Mouse (Mus musculus): ENCODE measurements around the gene Nudcd3. TPM values are rescaled to one million over a fixed set of nuclear protein-coding genes. Genes with fewer than 3 reads are reported as not detected.

Nudcd3 gene
- polyA plus RNA-seq, 1 experiment from 2014 or later: 37.4 TPM

- WGBS: 6% methylated on average over 30 of the region's 30 CpGs
- peaks cover 27% of the 10 kb centered on the region for H3K4me1 ChIP-seq
- peaks cover 95% of the 10 kb centered on the region for H3K27me3 ChIP-seq (ENCODE audit: insufficient read depth, poor library complexity, severe bottlenecking)
These were observed 135.8 kb downstream of the Nudcd3 start for GRCm38 (mm10) chr11:6064215-6065045.

GRCm38 (mm10) chr11:6063501-6064214, 136.6 kb downstream of the Nudcd3 start:
- DNase-seq (ENCODE audit: low spot score): no peak
- Histone ChIP-seq H3K4me1 (peaks cover 27% of the 10 kb centered on the region), H3K27ac (no peak overlapping the region), H3K4me3 (peak overlapping the region; percentile 70), H3K9me3 (no peaks in the 10 kb centered on the region), H3K27me3 (ENCODE audit: insufficient read depth, poor library complexity, severe bottlenecking) (peaks cover 95% of the 10 kb centered on the region), H3K36me3 (no peaks in the 10 kb centered on the region)
- 42% methylated on average over 17 of the region's 17 CpGs for WGBS

More at GRCm38 (mm10) chr11:6064215-6065045, 135.8 kb downstream of the Nudcd3 start:
- no peaks in the 10 kb centered on the region for H3K9me3 ChIP-seq
- H3K4me3 ChIP-seq: peak overlapping the region; percentile 70
- H3K27ac ChIP-seq: no peak overlapping the region
- H3K36me3 ChIP-seq: no peaks in the 10 kb centered on the region
- DNase-seq (ENCODE audit: low spot score): no peak

GRCm38 (mm10) chr11:6063065-6063464, 137.2 kb downstream of the Nudcd3 start:
- DNase-seq (ENCODE audit: low spot score): no peak
- peaks cover 89% of the 10 kb centered on the region for H3K27me3 ChIP-seq (ENCODE audit: insufficient read depth, poor library complexity, severe bottlenecking)
- whole genome bisulfite sequencing: 86% methylated on average over 7 of the region's 7 CpGs
- H3K36me3 ChIP-seq: no peaks in the 10 kb centered on the region
- H3K4me1 ChIP-seq: peaks cover 22% of the 10 kb centered on the region
- no peaks in the 10 kb centered on the region for H3K9me3 ChIP-seq
- H3K4me3 ChIP-seq: no peak overlapping the region
- H3K27ac ChIP-seq: no peak overlapping the region

GRCm38 (mm10) chr11:6062329-6062728, 137.9 kb downstream of the Nudcd3 start:
- Histone ChIP-seq H3K9me3 (no peaks in the 10 kb centered on the region), H3K4me3 (no peak overlapping the region), H3K36me3 (no peaks in the 10 kb centered on the region), H3K27me3 (ENCODE audit: insufficient read depth, poor library complexity, severe bottlenecking) (peaks cover 81% of the 10 kb centered on the region), H3K4me1 (peaks cover 20% of the 10 kb centered on the region), H3K27ac (no peak overlapping the region)
- no peak for DNase-seq (ENCODE audit: low spot score)
- 88% methylated on average over 11 of the region's 11 CpGs for WGBS

GRCm38 (mm10) chr11:6061891-6062290, 138.3 kb downstream of the Nudcd3 start:
- Histone ChIP-seq H3K27me3 (ENCODE audit: insufficient read depth, poor library complexity, severe bottlenecking) (peaks cover 77% of the 10 kb centered on the region), H3K27ac (no peak overlapping the region), H3K4me3 (no peak overlapping the region), H3K9me3 (no peaks in the 10 kb centered on the region), H3K4me1 (peaks cover 20% of the 10 kb centered on the region), H3K36me3 (no peaks in the 10 kb centered on the region)
- WGBS: 74% methylated on average over 5 of the region's 5 CpGs
- DNase-seq (ENCODE audit: low spot score): no peak

GRCm38 (mm10) chr11:6059162-6059561, 141.1 kb downstream of the Nudcd3 start:
- 87% methylated on average over 10 of the region's 10 CpGs for WGBS
- no peaks in the 10 kb centered on the region for H3K9me3 ChIP-seq
- H3K27me3 ChIP-seq (ENCODE audit: insufficient read depth, poor library complexity, severe bottlenecking): peaks cover 55% of the 10 kb centered on the region
- no peak overlapping the region for H3K4me3 ChIP-seq
- no peak overlapping the region for H3K27ac ChIP-seq
- H3K4me1 ChIP-seq: peaks cover 4% of the 10 kb centered on the region; the same call in 1 of the 2 replicates
- DNase-seq (ENCODE audit: low spot score): no peak
- H3K36me3 ChIP-seq: no peaks in the 10 kb centered on the region

Other genes with a start within 250 kb of the Nudcd3 start
- gene Ykt6, start 244.7 kb downstream of the Nudcd3 start, polyA plus RNA-seq (2016; fragmentation: Nextera tagmentation; extraction: Ambion mirVana): 48.1 and 56.7 TPM in 2 replicates
- 1.8 and 2.3 TPM in 2 replicates for gene Camk2b, start 134.1 kb downstream of the Nudcd3 start, polyA plus RNA-seq (2016; fragmentation: Nextera tagmentation; extraction: Ambion mirVana)
- gene A730071L15Rik, start 386 bp downstream of the Nudcd3 start, polyA plus RNA-seq (2016; fragmentation: Nextera tagmentation; extraction: Ambion mirVana): 0.14 and 0.43 TPM in 2 replicates
- gene Npc1l1, start 29.7 kb upstream of the Nudcd3 start, polyA plus RNA-seq (2016; fragmentation: Nextera tagmentation; extraction: Ambion mirVana): 0.06 TPM in 1 of 2 replicates, not detected in the other
- 93.7 and 111 TPM in 2 replicates for gene Ddx56, start 67.4 kb upstream of the Nudcd3 start, polyA plus RNA-seq (2016; fragmentation: Nextera tagmentation; extraction: Ambion mirVana)
- 85.6 and 101 TPM in 2 replicates for gene Tmed4, start 74.5 kb upstream of the Nudcd3 start, polyA plus RNA-seq (2016; fragmentation: Nextera tagmentation; extraction: Ambion mirVana)
- 187 and 299 TPM in 2 replicates for gene Ogdh, start 91.2 kb upstream of the Nudcd3 start, polyA plus RNA-seq (2016; fragmentation: Nextera tagmentation; extraction: Ambion mirVana)
- 8.1 and 10.2 TPM in 2 replicates for gene Zmiz2, start 188.7 kb upstream of the Nudcd3 start, polyA plus RNA-seq (2016; fragmentation: Nextera tagmentation; extraction: Ambion mirVana)
- gene Ppia, start 215.0 kb upstream of the Nudcd3 start, polyA plus RNA-seq (2016; fragmentation: Nextera tagmentation; extraction: Ambion mirVana): 4,882 and 5,148 TPM in 2 replicates
- 303 and 415 TPM in 2 replicates for gene H2afv, start 244.0 kb upstream of the Nudcd3 start, polyA plus RNA-seq (2016; fragmentation: Nextera tagmentation; extraction: Ambion mirVana)